Mouse (Mus musculus) small intestine, adult 2 months (tissue): ENCODE measurements around the gene Nvl. TPM values are rescaled to one million over a fixed set of nuclear protein-coding genes. Genes with fewer than 3 reads are reported as not detected.
A peak's percentile ranks its signal among the peaks of the same experiment; 100 is the strongest.

ENCODE experiments used
- H3K27ac ChIP-seq: fragments of 200-500 bp; 2 replicates; pipeline ENCODE4 v1.5.1; 2012; ENCODE audit warnings: low read depth, low read length, control low read depth, inconsistent platforms; ENCODE audit not compliant: insufficient read depth
- H3K27me3 ChIP-seq: fragments of 200-500 bp; 2 replicates; pipeline ENCODE4 v1.6.1; 2012; ENCODE audit warnings: mild to moderate bottlenecking, moderate library complexity, low read length, inconsistent platforms; ENCODE audit not compliant: control insufficient read depth, insufficient read depth
- H3K36me3 ChIP-seq: fragments of 200-500 bp; 2 replicates; pipeline ENCODE4 v1.6.1; 2012; ENCODE audit warnings: mild to moderate bottlenecking, low read length, control low read depth, inconsistent platforms; ENCODE audit not compliant: control insufficient read depth, insufficient read depth
- H3K4me1 ChIP-seq: fragments of 200-500 bp; 2 replicates; pipeline ENCODE4 v1.6.1; 2012; ENCODE audit warnings: low read length, inconsistent platforms, mixed read lengths; ENCODE audit not compliant: control insufficient read depth, insufficient read depth, insufficient read length
- H3K4me3 ChIP-seq: fragments of 200-500 bp; 2 replicates; pipeline ENCODE4 v1.5.1; 2012; ENCODE audit warnings: low read depth, mild to moderate bottlenecking, control low read depth, inconsistent platforms, low read length, moderate library complexity
- CTCF ChIP-seq: fragments of 200-500 bp; IDR thresholded peaks from 2 replicates; pipeline ENCODE4 v1.5.1; 2012; ENCODE audit warnings: low read depth, mild to moderate bottlenecking, control low read depth, inconsistent platforms, low read length, moderate library complexity, mixed read lengths; ENCODE audit not compliant: insufficient replicate concordance, insufficient read length; ENCODE audit errors: extremely low read depth
- POLR2A ChIP-seq: fragments of 200-500 bp; IDR thresholded peaks from 2 replicates; pipeline ENCODE4 v1.6.1; 2012; ENCODE audit warnings: low read depth, mild to moderate bottlenecking, control low read depth, inconsistent platforms, low read length, moderate library complexity
- WGBS: fragments of 180-500 bp; shearing (Covaris S2); methylation state at CpG from one replicate; pipeline ENCODE4 v1.1.7; 2018; 5-methylcytosine and 5-hydroxymethylcytosine counted together
- polyA plus RNA-seq: library from polyadenylated mRNA; depleted of rRNA; stranded (reverse); fragments of >200 nt; gene quantifications from 2 replicates; pipeline ENCODE4 v1.2.3, GENCODE M21; 2012

Nvl gene
- polyA plus RNA-seq, 1 experiment: 3.4 TPM

- no peak overlapping the region for H3K4me3 ChIP-seq
- peaks cover 7% of the 10 kb centered on the region; the same call in 1 of the 2 replicates for H3K27me3 ChIP-seq
- 34% methylated on average over 5 of the region's 5 CpGs for WGBS
- H3K36me3 ChIP-seq: no peaks in the 10 kb centered on the region
- TF ChIP-seq CTCF (peak; percentile 28; the same call in 1 of the 2 replicates), POLR2A (no peak)
- no peak overlapping the region for H3K27ac ChIP-seq
- H3K4me1 ChIP-seq: no peaks in the 10 kb centered on the region
These were observed 70.9 kb downstream of the Nvl start for GRCm38 (mm10) chr1:181073075-181073474.

GRCm38 (mm10) chr1:181069671-181070070, 74.3 kb downstream of the Nvl start:
- TF ChIP-seq CTCF (no peak), POLR2A (no peak)
- no peaks in the 10 kb centered on the region for H3K36me3 ChIP-seq
- peaks cover 4% of the 10 kb centered on the region; the same call in 1 of the 2 replicates for H3K27me3 ChIP-seq
- no peak overlapping the region for H3K4me3 ChIP-seq
- H3K27ac ChIP-seq: no peak overlapping the region
- 56% methylated on average over 11 of the region's 11 CpGs for WGBS
- H3K4me1 ChIP-seq: no peaks in the 10 kb centered on the region

GRCm38 (mm10) chr1:181068344-181068743, 75.7 kb downstream of the Nvl start:
- TF ChIP-seq CTCF: no peak
- TF ChIP-seq POLR2A: no peak
- Histone ChIP-seq H3K27me3 (peaks cover 4% of the 10 kb centered on the region; the same call in 1 of the 2 replicates), H3K4me3 (no peak overlapping the region), H3K36me3 (no peaks in the 10 kb centered on the region), H3K27ac (no peak overlapping the region), H3K4me1 (no peaks in the 10 kb centered on the region)
- WGBS: 50% methylated on average over 1 of the region's 1 CpGs

- TF ChIP-seq CTCF (no peak), POLR2A (no peak)
- H3K4me1 ChIP-seq: peaks cover 4% of the 10 kb centered on the region; the same call in 1 of the 2 replicates
- H3K27me3 ChIP-seq: peaks cover 4% of the 10 kb centered on the region; the same call in 1 of the 2 replicates
- H3K27ac ChIP-seq: no peak overlapping the region
- WGBS: 54% methylated on average over 6 of the region's 6 CpGs
- no peak overlapping the region for H3K4me3 ChIP-seq
- no peaks in the 10 kb centered on the region for H3K36me3 ChIP-seq
These were observed 79.4 kb downstream of the Nvl start for GRCm38 (mm10) chr1:181064648-181065047.

- no peak overlapping the region for H3K27ac ChIP-seq
- 71% methylated on average over 2 of the region's 2 CpGs for WGBS
These were observed 80.0 kb downstream of the Nvl start for GRCm38 (mm10) chr1:181063991-181064390.

GRCm38 (mm10) chr1:181061784-181062485, 82.1 kb downstream of the Nvl start:
- 45% methylated on average over 3 of the region's 3 CpGs for WGBS
- H3K4me1 ChIP-seq: peaks cover 4% of the 10 kb centered on the region; the same call in 1 of the 2 replicates
- TF ChIP-seq POLR2A: no peak
- no peak for TF ChIP-seq CTCF
- H3K4me3 ChIP-seq: no peak overlapping the region
- H3K27ac ChIP-seq: peak overlapping the region; percentile 57
- no peaks in the 10 kb centered on the region for H3K27me3 ChIP-seq
- no peaks in the 10 kb centered on the region for H3K36me3 ChIP-seq

More at GRCm38 (mm10) chr1:181063991-181064390, 80.0 kb downstream of the Nvl start:
- TF ChIP-seq POLR2A: no peak
- TF ChIP-seq CTCF: no peak
- peaks cover 4% of the 10 kb centered on the region; the same call in 1 of the 2 replicates for H3K4me1 ChIP-seq
- H3K36me3 ChIP-seq: no peaks in the 10 kb centered on the region
- peaks cover 4% of the 10 kb centered on the region; the same call in 1 of the 2 replicates for H3K27me3 ChIP-seq
- no peak overlapping the region for H3K4me3 ChIP-seq

GRCm38 (mm10) chr1:181052898-181053297, 91.1 kb downstream of the Nvl start:
- Histone ChIP-seq H3K27ac (no peak overlapping the region), H3K4me1 (no peaks in the 10 kb centered on the region), H3K27me3 (no peaks in the 10 kb centered on the region), H3K36me3 (no peaks in the 10 kb centered on the region), H3K4me3 (no peak overlapping the region)
- WGBS: 66% methylated on average over 4 of the region's 4 CpGs
- TF ChIP-seq CTCF: no peak
- TF ChIP-seq POLR2A: no peak
